Mouse (Mus musculus) limb, embryonic 15.5 days (tissue): ENCODE data around the gene Olfr69. TPM values are rescaled to one million over a fixed set of nuclear protein-coding genes. Genes with fewer than 3 reads are reported as not detected.
"Not testable (repeated sequence)": the region's sequence is repeated elsewhere in the genome, so short reads cannot be mapped to it uniquely, and the experiment has no call there.

Source experiments
- ATAC-seq: fragments of 200-750 bp; cut with Nextera tagmentation; 2 replicates; pipeline ENCODE4 v1.8.0; 2017; ENCODE audit warnings: low read depth, moderate TSS enrichment; ENCODE audit not compliant: insufficient number of reproducible peaks, low FRiP score, low TSS enrichment
- H3K27ac ChIP-seq: fragments of 300-500 bp; sonication (generic); 2 replicates; pipeline ENCODE4 v1.5.1; 2015; ENCODE audit warnings: moderate library complexity, mild to moderate bottlenecking, inconsistent platforms
- H3K27me3 ChIP-seq: fragments of 300-500 bp; sonication (generic); 2 replicates; pipeline ENCODE4 v1.6.1; 2015; ENCODE audit warnings: inconsistent platforms
- H3K36me3 ChIP-seq: fragments of 300-500 bp; sonication (generic); 2 replicates; pipeline ENCODE4 v1.6.1; 2015; ENCODE audit warnings: inconsistent platforms
- H3K4me1 ChIP-seq: fragments of 300-500 bp; sonication (generic); 2 replicates; pipeline ENCODE4 v1.6.1; 2015; ENCODE audit warnings: inconsistent platforms
- H3K4me2 ChIP-seq: fragments of 300-500 bp; sonication (generic); 2 replicates; pipeline ENCODE4 v1.6.1; 2015; ENCODE audit warnings: mild to moderate bottlenecking, inconsistent platforms
- H3K4me3 ChIP-seq: fragments of 300-500 bp; sonication (generic); 2 replicates; pipeline ENCODE4 v1.5.1; 2015; ENCODE audit warnings: mild to moderate bottlenecking, inconsistent platforms
- H3K9ac ChIP-seq: fragments of 300-500 bp; sonication (generic); 2 replicates; pipeline ENCODE4 v1.6.1; 2015; ENCODE audit warnings: inconsistent platforms
- H3K9me3 ChIP-seq: fragments of 300-500 bp; sonication (generic); 2 replicates; pipeline ENCODE4 v1.6.1; 2016; ENCODE audit warnings: inconsistent platforms
- WGBS: fragments of 180-500 bp; shearing (Covaris S2); methylation state at CpG from one replicate; pipeline ENCODE4 v1.1.7; 2015; 5-methylcytosine and 5-hydroxymethylcytosine counted together
- polyA plus RNA-seq: library from polyadenylated mRNA; unstranded; fragments of >200 nt; fragmentation: Nextera tagmentation; extraction: Ambion mirVana; gene quantifications from 2 replicates; pipeline ENCODE4 v1.2.1, GENCODE M21; 2015

Olfr69 gene
- polyA plus RNA-seq, result not detected in 2 replicates

GRCm38 (mm10) chr7:103771494-103771893 lies at the start of gene Olfr69:
Gene Olfr69, minus strand, starts transcription at chr7:103771594.
- no peak within 1 kb of the TSS for H3K4me3 ChIP-seq
- no peaks in the 10 kb centered on the region for H3K4me1 ChIP-seq
- ATAC-seq, result no peak
- H3K9me3 ChIP-seq, result no peaks in the 10 kb centered on the region
- no peak within 1 kb of the TSS for H3K9ac ChIP-seq
- H3K4me2 ChIP-seq, result no peak within 1 kb of the TSS
- H3K27me3 ChIP-seq, result no peaks in the 10 kb centered on the region
- no peaks in the 10 kb centered on the region for H3K36me3 ChIP-seq
- no peak within 1 kb of the TSS for H3K27ac ChIP-seq
- WGBS, result 70% methylated on average over 2 of the region's 2 CpGs

- not testable (repeated sequence) for H3K4me2 ChIP-seq, H3K27ac ChIP-seq, H3K4me1 ChIP-seq, H3K36me3 ChIP-seq, ATAC-seq, H3K9me3 ChIP-seq, H3K27me3 ChIP-seq, H3K9ac ChIP-seq, H3K4me3 ChIP-seq
- WGBS, result 57% methylated on average over 1 of the region's 2 CpGs
Observed at GRCm38 (mm10) chr7:103815085-103815484, 43.7 kb upstream of the Olfr69 start.

DNA sequence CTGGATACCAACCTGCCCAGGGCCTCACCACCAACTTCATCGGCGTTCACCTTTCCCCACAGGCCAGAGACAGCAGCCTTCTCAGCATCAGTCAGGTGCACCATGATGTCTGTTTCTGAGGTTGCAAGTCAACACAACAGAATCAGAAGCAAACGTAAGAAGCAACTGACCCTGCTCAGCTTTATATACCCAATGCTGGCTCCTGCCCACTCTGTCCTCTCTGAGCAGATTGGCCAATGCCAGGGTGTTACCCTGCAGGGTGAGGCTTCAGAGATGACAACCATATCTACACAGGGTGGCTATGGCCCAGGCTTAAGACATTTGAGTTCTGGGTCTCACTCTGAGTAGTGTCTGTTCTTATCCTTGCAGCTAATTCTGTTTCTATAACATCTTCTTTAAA lies 42.4 kb upstream of the Olfr69 start, which contains the start of gene Hbb-bt:
Hbb-bt (minus strand) TSS at position 231 of the 400 bp plus-strand sequence.
- H3K4me3 ChIP-seq, result no peak within 1 kb of the TSS
- H3K4me1 ChIP-seq, result no peaks in the 10 kb centered on the region
- WGBS, result 79% methylated on average over 3 of the region's 3 CpGs
- H3K27me3 ChIP-seq, result no peaks in the 10 kb centered on the region
- H3K36me3 ChIP-seq, result no peaks in the 10 kb centered on the region
- no peak within 1 kb of the TSS for H3K9ac ChIP-seq
- ATAC-seq, result no peak
- H3K4me2 ChIP-seq, result no peak within 1 kb of the TSS
- no peak within 1 kb of the TSS for H3K27ac ChIP-seq
- H3K9me3 ChIP-seq, result no peaks in the 10 kb centered on the region

- H3K36me3 ChIP-seq, H3K27me3 ChIP-seq, H3K9ac ChIP-seq, ATAC-seq, H3K4me2 ChIP-seq, H3K9me3 ChIP-seq, H3K4me3 ChIP-seq, H3K4me1 ChIP-seq, H3K27ac ChIP-seq: not testable (repeated sequence)
- no CpG with 5 or more reads among the region's 3 CpGs for WGBS
Observed at GRCm38 (mm10) chr7:103813152-103813551, 41.8 kb upstream of the Olfr69 start.

- no peak overlapping the region for H3K4me3 ChIP-seq
- no peaks in the 10 kb centered on the region for H3K27me3 ChIP-seq
- H3K9me3 ChIP-seq, result no peaks in the 10 kb centered on the region
- H3K4me2 ChIP-seq, result no peak overlapping the region
- H3K4me1 ChIP-seq, result no peaks in the 10 kb centered on the region
- no peak overlapping the region for H3K27ac ChIP-seq
- H3K36me3 ChIP-seq, result no peaks in the 10 kb centered on the region
- 69% methylated on average over 1 of the region's 1 CpGs for WGBS
- H3K9ac ChIP-seq, result no peak overlapping the region
- ATAC-seq, result no peak
Observed at GRCm38 (mm10) chr7:103812174-103812573, 40.8 kb upstream of the Olfr69 start.

- Histone ChIP-seq H3K27me3 (no peaks in the 10 kb centered on the region), H3K27ac (no peak overlapping the region), H3K36me3 (no peaks in the 10 kb centered on the region), H3K9me3 (no peaks in the 10 kb centered on the region), H3K4me1 (no peaks in the 10 kb centered on the region), H3K4me3 (no peak overlapping the region), H3K9ac (no peak overlapping the region), H3K4me2 (no peak overlapping the region)
- no peak for ATAC-seq
- 86% methylated on average over 1 of the region's 1 CpGs for WGBS
Observed at GRCm38 (mm10) chr7:103811223-103811845, 39.9 kb upstream of the Olfr69 start.

DNA sequence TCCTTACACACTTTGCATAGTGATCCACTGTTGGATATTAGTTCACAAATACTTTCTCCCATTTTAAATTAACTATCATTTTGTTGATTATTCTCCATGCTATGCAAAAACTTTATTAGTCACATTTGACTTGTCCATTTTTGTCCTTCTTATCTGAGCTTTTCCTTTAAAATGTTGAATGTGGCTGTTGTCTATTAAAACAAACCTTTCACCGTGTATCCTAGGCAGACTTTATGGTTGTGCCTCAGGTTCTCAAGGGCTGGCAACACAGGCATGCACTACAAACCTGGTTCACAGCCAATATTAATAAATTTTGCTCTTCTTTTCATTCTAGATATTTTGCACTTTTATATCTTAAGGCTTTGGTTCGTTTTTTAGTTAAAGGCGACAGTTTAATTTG lies 39.4 kb upstream of the Olfr69 start:
- no peaks in the 10 kb centered on the region for H3K36me3 ChIP-seq
- ATAC-seq, result no peak
- no peaks in the 10 kb centered on the region for H3K9me3 ChIP-seq
- no peaks in the 10 kb centered on the region for H3K4me1 ChIP-seq
- H3K4me3 ChIP-seq, result no peak overlapping the region
- H3K4me2 ChIP-seq, result no peak overlapping the region
- no peaks in the 10 kb centered on the region for H3K27me3 ChIP-seq
- H3K27ac ChIP-seq, result no peak overlapping the region
- no peak overlapping the region for H3K9ac ChIP-seq
- 78% methylated on average over 3 of the region's 3 CpGs for WGBS

- H3K4me1 ChIP-seq, result no peaks in the 10 kb centered on the region
- H3K27me3 ChIP-seq, result no peaks in the 10 kb centered on the region
- H3K4me2 ChIP-seq, result no peak overlapping the region
- no peaks in the 10 kb centered on the region for H3K9me3 ChIP-seq
- ATAC-seq, result no peak
- no peak overlapping the region for H3K4me3 ChIP-seq
- H3K27ac ChIP-seq, result no peak overlapping the region
- no peaks in the 10 kb centered on the region for H3K36me3 ChIP-seq
- H3K9ac ChIP-seq, result no peak overlapping the region
- 73% methylated on average over 1 of the region's 1 CpGs for WGBS
Observed at GRCm38 (mm10) chr7:103810296-103810695, 38.9 kb upstream of the Olfr69 start.

GRCm38 (mm10) chr7:103809801-103810155 lies 38.4 kb upstream of the Olfr69 start:
- H3K27me3 ChIP-seq, result no peaks in the 10 kb centered on the region
- WGBS, result 71% methylated on average over 1 of the region's 1 CpGs
- H3K4me2 ChIP-seq, result no peak overlapping the region
- no peaks in the 10 kb centered on the region for H3K4me1 ChIP-seq
- no peak overlapping the region for H3K4me3 ChIP-seq
- no peak overlapping the region for H3K9ac ChIP-seq
- H3K36me3 ChIP-seq, result no peaks in the 10 kb centered on the region
- no peak for ATAC-seq
- H3K27ac ChIP-seq, result no peak overlapping the region
- no peaks in the 10 kb centered on the region for H3K9me3 ChIP-seq

DNA sequence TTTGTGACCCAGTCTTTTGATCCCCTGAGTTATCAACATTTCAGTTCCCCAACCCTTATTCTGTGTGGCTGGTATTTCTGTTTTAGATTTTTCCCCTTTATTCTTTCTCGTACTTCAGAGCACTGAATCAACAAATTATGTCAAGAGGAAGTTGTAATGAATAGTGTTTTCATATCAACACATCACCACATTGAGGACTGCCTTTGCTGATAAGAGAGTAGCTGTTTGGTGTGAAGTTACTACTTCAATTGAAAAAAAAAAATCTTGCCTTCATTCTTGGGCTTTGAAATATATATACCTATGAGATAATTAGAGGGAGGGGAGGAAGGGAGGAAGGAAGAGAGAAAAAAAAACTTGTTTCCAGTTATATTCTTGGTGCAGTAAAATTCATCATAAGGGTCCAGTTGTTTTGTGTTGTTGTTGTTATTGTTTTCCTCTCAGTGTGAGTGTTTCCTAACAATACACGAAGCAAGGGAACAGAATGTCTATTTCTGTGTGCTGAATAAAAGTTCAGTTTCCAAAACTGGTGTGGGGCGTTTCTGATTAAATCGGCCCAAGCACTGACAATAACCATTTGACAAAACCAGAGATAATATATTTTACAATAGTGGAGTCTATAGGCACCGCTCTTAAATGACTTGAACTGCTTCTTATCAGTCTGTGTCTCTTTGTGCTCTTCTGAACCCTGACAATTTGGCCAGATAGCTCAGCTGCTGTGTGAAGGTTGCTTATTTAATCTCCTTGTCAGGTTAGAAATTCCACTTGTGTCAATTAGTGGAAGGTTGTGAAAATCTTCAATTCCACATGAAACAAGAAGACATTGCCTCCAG lies 37.8 kb upstream of the Olfr69 start:
- Histone ChIP-seq H3K36me3 (no peaks in the 10 kb centered on the region), H3K4me3 (no peak overlapping the region), H3K4me1 (no peaks in the 10 kb centered on the region), H3K4me2 (no peak overlapping the region), H3K27ac (no peak overlapping the region), H3K9me3 (no peaks in the 10 kb centered on the region), H3K9ac (no peak overlapping the region), H3K27me3 (no peaks in the 10 kb centered on the region)
- ATAC-seq, result no peak
- 65% methylated on average over 5 of the region's 5 CpGs for WGBS

DNA sequence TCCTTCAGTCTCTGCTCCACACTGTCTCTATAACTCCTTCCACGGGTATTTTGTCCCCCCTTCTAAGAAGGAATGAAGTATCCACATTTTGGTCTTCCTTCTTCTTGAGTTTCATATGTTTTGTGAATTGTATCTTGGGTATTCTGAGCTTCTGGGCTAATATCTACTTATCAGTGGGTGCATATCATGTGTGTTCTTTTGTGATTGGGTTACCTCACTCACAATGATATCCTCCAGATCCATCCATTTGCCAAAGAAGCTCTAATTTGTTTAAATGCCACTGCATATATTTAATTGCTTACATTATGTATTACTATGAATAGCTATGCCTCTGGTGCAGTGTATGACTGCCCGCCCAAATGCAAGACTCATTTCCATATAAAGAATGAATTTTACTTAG lies 36.7 kb upstream of the Olfr69 start:
- H3K4me3 ChIP-seq, H3K9me3 ChIP-seq, H3K4me2 ChIP-seq, ATAC-seq, H3K4me1 ChIP-seq, H3K9ac ChIP-seq, H3K27me3 ChIP-seq, H3K27ac ChIP-seq, H3K36me3 ChIP-seq: not testable (repeated sequence)
- WGBS, result 67% methylated on average over 2 of the region's 2 CpGs

DNA sequence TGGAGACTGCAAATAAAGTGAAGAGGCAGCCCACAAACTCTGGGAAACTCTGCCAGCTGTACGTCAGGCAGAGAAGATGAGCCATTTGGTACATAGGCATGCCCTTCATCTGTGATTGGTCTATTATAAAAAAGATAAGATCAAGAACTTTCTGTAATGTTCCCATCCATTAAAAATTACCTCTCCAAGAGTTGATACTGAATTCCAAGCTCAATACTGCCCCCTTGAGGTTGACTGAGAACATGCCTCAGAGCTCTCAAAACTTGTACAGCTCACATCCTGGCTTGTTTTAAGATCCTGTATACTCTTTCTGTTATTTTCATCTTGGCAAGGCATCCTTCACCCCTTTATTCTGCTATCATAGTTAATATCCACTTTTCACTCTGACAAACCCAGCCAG lies 35.5 kb upstream of the Olfr69 start:
- Histone ChIP-seq H3K27ac (no peak overlapping the region), H3K9ac (no peak overlapping the region), H3K9me3 (no peaks in the 10 kb centered on the region), H3K36me3 (no peaks in the 10 kb centered on the region), H3K27me3 (no peaks in the 10 kb centered on the region), H3K4me2 (no peak overlapping the region), H3K4me1 (no peaks in the 10 kb centered on the region), H3K4me3 (no peak overlapping the region)
- no peak for ATAC-seq
- WGBS, result 63% methylated on average over 1 of the region's 1 CpGs
